Mouse (Mus musculus): Measurements from ENCODE around the gene Lyzl6. TPM values are rescaled to one million over a fixed set of nuclear protein-coding genes. Genes with fewer than 3 reads are reported as not detected.
"Not testable (repeated sequence)": the region's sequence is repeated elsewhere in the genome, so short reads cannot be mapped to it uniquely, and the experiment has no call there.

The Lyzl6 gene
- total RNA-seq (2014; rRNA removed; ENCODE audit: low replicate concordance) (not detected in 2 replicates), polyA plus RNA-seq (2015; fragmentation: Nextera tagmentation; extraction: Ambion mirVana) (not detected in 2 replicates)

DNA sequence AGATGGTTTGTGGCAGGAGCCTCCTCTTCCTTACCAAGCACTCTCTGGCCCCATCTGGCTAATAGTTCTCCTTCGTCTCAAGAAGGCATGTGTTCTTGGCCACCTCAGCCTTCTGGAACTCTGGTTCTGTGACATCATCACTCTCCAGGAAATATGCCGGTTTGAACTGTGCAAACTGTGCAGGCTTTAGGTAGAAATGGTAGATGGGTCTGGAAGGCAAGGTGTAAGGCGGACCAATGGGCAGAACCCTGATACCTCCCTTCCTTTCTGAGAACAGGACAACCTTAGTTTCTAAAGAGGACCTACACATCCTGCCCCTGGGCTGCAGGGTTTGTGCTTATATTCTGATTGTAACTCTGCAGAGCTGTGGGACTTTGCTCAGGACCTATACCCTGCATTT is at the start of gene Lyzl6:
TSS of gene Lyzl6 (minus strand) at position 101 of the 400 bp plus-strand sequence.
- 68% methylated on average over 3 of the region's 3 CpGs for WGBS
- no peak for TF ChIP-seq CTCF (IDR thresholded peaks at IDR 0.05; ENCODE audit: low read depth)
- TF ChIP-seq EP300 (IDR thresholded peaks at IDR 0.05; ENCODE audit: low read depth), result no peak
- Histone ChIP-seq H3K36me3 (replicated peaks; ENCODE audit: control insufficient read depth, insufficient read depth, low read length) (no peaks in the 10 kb centered on the region), H3K27me3 (ENCODE audit: control insufficient read depth, insufficient read depth, low read length) (peaks cover 32% of the 10 kb centered on the region), H3K4me2 (ENCODE audit: low read depth, low read length) (no peak within 1 kb of the TSS), H3K9ac (replicated peaks; ENCODE audit: low read depth, low read length) (no peak within 1 kb of the TSS), H3K9me3 (replicated peaks; ENCODE audit: control insufficient read depth, low read length) (no peaks in the 10 kb centered on the region), H3K4me3 (ENCODE audit: low read depth, low read length) (no peak within 1 kb of the TSS), H3K27ac (ENCODE audit: low read depth) (no peak within 1 kb of the TSS), H3K4me1 (ENCODE audit: control insufficient read depth, insufficient read depth) (no peaks in the 10 kb centered on the region)
- ATAC-seq (ENCODE audit: insufficient read depth, low read depth) (no peak), DNase-seq (ENCODE audit: low spot score) (no peak)

DNA sequence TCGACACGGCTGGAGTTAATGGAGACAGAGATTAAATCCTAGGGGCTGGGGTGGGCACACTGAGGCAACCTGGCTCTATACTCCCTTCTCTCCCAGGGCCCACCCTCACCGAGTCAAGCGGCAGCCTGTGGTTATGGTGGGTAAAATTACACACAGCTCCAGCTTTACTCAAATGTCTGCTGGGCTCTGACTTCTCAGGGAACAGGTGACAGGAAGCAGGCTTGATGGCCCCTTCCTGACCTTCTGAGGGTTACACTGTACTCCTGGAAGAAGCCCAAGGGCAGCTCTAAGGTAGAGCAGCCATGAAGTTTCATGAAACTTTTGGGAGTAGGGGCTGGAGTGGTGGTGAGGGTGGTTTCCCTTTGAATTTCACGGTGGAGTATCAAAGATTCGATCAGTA is 48.0 kb upstream of the Lyzl6 start:
- Histone ChIP-seq H3K36me3 (replicated peaks; ENCODE audit: control insufficient read depth, insufficient read depth, low read length) (peaks cover 70% of the 10 kb centered on the region), H3K4me3 (ENCODE audit: low read depth, low read length) (no peak overlapping the region), H3K9ac (replicated peaks; ENCODE audit: low read depth, low read length) (no peak overlapping the region), H3K27me3 (ENCODE audit: control insufficient read depth, insufficient read depth, low read length) (no peaks in the 10 kb centered on the region), H3K9me3 (replicated peaks; ENCODE audit: control insufficient read depth, low read length) (no peaks in the 10 kb centered on the region), H3K4me1 (ENCODE audit: control insufficient read depth, insufficient read depth) (peaks cover 33% of the 10 kb centered on the region), H3K27ac (ENCODE audit: low read depth) (no peak overlapping the region), H3K4me2 (ENCODE audit: low read depth, low read length) (no peak overlapping the region)
- TF ChIP-seq CTCF (IDR thresholded peaks at IDR 0.05; ENCODE audit: low read depth) (no peak), EP300 (IDR thresholded peaks at IDR 0.05; ENCODE audit: low read depth) (no peak)
- no peak for DNase-seq (ENCODE audit: low spot score)
- 60% methylated on average over 6 of the region's 6 CpGs for WGBS
- ATAC-seq (ENCODE audit: insufficient read depth, low read depth), result no peak

DNA sequence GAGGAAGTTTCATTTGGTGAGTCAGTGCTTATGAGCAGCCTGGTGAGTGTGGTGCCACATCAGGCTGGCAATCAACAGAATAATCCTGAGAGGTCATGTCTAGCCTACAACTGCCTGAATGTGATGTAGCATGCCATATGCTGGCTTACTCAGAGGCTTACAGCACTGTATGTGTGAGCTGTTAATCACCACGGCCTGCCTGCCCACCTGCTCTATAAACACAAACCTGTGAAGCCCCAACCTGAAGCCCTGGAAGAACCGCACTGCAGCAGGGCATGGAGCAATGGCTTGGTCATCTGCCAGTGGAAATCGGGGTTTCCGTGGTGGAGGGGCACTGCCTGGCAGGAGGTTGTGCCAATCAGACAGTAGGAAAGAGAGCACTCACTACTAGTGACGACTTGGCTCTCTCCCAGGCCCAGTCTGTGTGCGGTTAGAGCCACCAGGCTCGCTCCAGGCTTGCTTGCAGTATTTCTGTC is 46.6 kb upstream of the Lyzl6 start:
- Histone ChIP-seq H3K27me3 (ENCODE audit: control insufficient read depth, insufficient read depth, low read length) (no peaks in the 10 kb centered on the region), H3K9ac (replicated peaks; ENCODE audit: low read depth, low read length) (no peak overlapping the region), H3K4me3 (ENCODE audit: low read depth, low read length) (no peak overlapping the region), H3K27ac (ENCODE audit: low read depth) (no peak overlapping the region), H3K9me3 (replicated peaks; ENCODE audit: control insufficient read depth, low read length) (no peaks in the 10 kb centered on the region), H3K36me3 (replicated peaks; ENCODE audit: control insufficient read depth, insufficient read depth, low read length) (peaks cover 84% of the 10 kb centered on the region), H3K4me1 (ENCODE audit: control insufficient read depth, insufficient read depth) (peaks cover 20% of the 10 kb centered on the region), H3K4me2 (ENCODE audit: low read depth, low read length) (no peak overlapping the region)
- WGBS, result 48% methylated on average over 7 of the region's 7 CpGs
- DNase-seq (ENCODE audit: low spot score) (no peak), ATAC-seq (ENCODE audit: insufficient read depth, low read depth) (no peak; the same call in 1 of the 2 replicates)
- TF ChIP-seq CTCF (IDR thresholded peaks at IDR 0.05; ENCODE audit: low read depth) (no peak), EP300 (IDR thresholded peaks at IDR 0.05; ENCODE audit: low read depth) (no peak)

DNA sequence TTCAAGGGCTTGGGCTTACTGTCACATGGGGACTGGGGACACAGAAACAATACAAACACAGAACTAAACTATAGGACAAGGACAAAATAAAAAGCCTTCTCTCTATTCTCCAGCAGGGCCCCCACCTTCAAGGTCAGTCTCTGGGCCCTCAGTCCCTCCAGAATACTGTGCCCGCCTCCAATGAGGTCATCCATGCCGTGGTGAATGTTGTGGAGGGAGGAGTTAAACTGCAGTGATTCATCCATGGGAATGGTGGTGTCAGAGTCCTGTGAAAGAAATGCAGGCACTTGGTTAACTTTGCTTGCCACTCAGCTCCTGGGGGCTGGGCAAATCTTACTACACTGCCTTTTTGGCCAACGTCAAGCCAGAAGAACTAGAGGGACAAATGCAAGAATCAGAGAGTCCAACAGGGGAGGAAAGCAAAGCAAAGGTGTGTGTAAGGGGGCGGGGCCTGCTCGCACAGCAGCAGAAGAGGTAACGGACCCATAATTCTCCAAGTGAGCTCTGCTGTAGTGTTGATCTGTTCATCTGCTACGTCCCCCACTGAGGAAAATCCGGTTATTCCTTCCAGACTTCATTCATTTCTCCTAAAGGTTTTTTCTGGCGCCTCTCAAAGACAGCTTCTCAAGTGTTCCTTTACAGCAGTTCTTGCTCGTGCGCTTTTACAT is 45.1 kb upstream of the Lyzl6 start:
- no peak overlapping the region for H3K4me2 ChIP-seq (ENCODE audit: low read depth, low read length)
- no peaks in the 10 kb centered on the region for H3K9me3 ChIP-seq (replicated peaks; ENCODE audit: control insufficient read depth, low read length)
- TF ChIP-seq EP300 (IDR thresholded peaks at IDR 0.05; ENCODE audit: low read depth), result no peak
- no peak for TF ChIP-seq CTCF (IDR thresholded peaks at IDR 0.05; ENCODE audit: low read depth)
- H3K4me3 ChIP-seq (ENCODE audit: low read depth, low read length), result no peak overlapping the region
- DNase-seq (ENCODE audit: low spot score) (no peak), ATAC-seq (ENCODE audit: insufficient read depth, low read depth) (peak; percentile 27; the same call in 1 of the 2 replicates)
- H3K9ac ChIP-seq (replicated peaks; ENCODE audit: low read depth, low read length), result no peak overlapping the region
- no peaks in the 10 kb centered on the region for H3K27me3 ChIP-seq (ENCODE audit: control insufficient read depth, insufficient read depth, low read length)
- WGBS, result 68% methylated on average over 11 of the region's 11 CpGs
- peaks cover 94% of the 10 kb centered on the region for H3K36me3 ChIP-seq (replicated peaks; ENCODE audit: control insufficient read depth, insufficient read depth, low read length)
- H3K27ac ChIP-seq (ENCODE audit: low read depth), result no peak overlapping the region
- peaks cover 7% of the 10 kb centered on the region for H3K4me1 ChIP-seq (ENCODE audit: control insufficient read depth, insufficient read depth)

DNA sequence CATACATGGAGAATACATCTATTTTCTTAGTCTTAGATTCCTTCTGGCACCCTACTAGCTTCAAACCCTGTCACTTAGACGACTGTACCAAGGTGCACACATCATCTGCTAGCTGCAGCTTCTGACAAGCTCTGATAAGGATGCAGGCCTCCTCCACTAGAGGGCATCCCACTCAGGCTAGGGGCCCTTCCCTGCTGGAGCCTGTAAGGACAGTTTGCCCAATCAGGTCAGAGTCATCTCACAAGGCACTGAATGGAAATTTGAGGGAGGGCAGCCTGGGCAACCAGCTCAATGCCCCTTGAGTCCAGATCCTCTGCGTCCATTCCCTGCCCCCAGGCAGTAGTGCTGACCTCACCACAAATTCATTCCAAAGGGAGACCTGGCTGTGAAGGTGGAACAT is 38.4 kb upstream of the Lyzl6 start:
- not testable (repeated sequence) for H3K4me3 ChIP-seq (ENCODE audit: low read depth, low read length); H3K9me3 ChIP-seq (replicated peaks; ENCODE audit: control insufficient read depth, low read length); H3K27ac ChIP-seq (ENCODE audit: low read depth); H3K4me1 ChIP-seq (ENCODE audit: control insufficient read depth, insufficient read depth); H3K9ac ChIP-seq (replicated peaks; ENCODE audit: low read depth, low read length); H3K27me3 ChIP-seq (ENCODE audit: control insufficient read depth, insufficient read depth, low read length); H3K4me2 ChIP-seq (ENCODE audit: low read depth, low read length); ATAC-seq (ENCODE audit: insufficient read depth, low read depth); DNase-seq (ENCODE audit: low spot score)
- peak; percentile 55 for TF ChIP-seq CTCF (IDR thresholded peaks at IDR 0.05; ENCODE audit: low read depth)
- WGBS, result 40% methylated on average over 2 of the region's 2 CpGs
- peaks cover 51% of the 10 kb centered on the region for H3K36me3 ChIP-seq (replicated peaks; ENCODE audit: control insufficient read depth, insufficient read depth, low read length)

DNA sequence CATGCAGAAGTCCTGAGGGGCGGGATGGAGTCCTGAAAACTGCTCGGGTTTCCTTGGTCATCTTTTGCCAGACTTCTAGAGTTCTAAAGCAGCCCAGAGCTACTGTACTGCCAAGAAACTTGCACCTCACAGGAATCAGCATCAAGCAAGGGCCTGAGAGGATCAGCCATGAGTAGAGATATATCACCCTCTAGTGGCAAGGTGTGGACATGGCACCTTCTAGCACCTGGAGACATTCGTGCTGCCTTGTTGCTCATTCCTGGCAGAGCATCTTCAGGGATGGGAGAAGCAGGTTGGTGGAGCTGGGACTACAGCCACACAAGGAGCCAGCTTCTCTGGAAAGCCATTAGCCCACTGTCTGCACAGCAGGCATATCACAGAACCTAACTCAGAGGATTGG is 36.9 kb upstream of the Lyzl6 start:
- Histone ChIP-seq H3K9me3 (replicated peaks; ENCODE audit: control insufficient read depth, low read length) (no peaks in the 10 kb centered on the region), H3K4me2 (ENCODE audit: low read depth, low read length) (no peak overlapping the region), H3K4me1 (ENCODE audit: control insufficient read depth, insufficient read depth) (no peaks in the 10 kb centered on the region), H3K4me3 (ENCODE audit: low read depth, low read length) (no peak overlapping the region), H3K27ac (ENCODE audit: low read depth) (no peak overlapping the region), H3K9ac (replicated peaks; ENCODE audit: low read depth, low read length) (no peak overlapping the region), H3K36me3 (replicated peaks; ENCODE audit: control insufficient read depth, insufficient read depth, low read length) (peaks cover 36% of the 10 kb centered on the region), H3K27me3 (ENCODE audit: control insufficient read depth, insufficient read depth, low read length) (no peaks in the 10 kb centered on the region)
- ATAC-seq (ENCODE audit: insufficient read depth, low read depth) (no peak), DNase-seq (ENCODE audit: low spot score) (no peak)
- TF ChIP-seq EP300 (IDR thresholded peaks at IDR 0.05; ENCODE audit: low read depth) (no peak), CTCF (IDR thresholded peaks at IDR 0.05; ENCODE audit: low read depth) (peak; percentile 78)
- WGBS, result 42% methylated on average over 3 of the region's 3 CpGs
